Mouse (Mus musculus) myocyte (in vitro differentiated cells): ENCODE measurements around the gene Islr. TPM values are rescaled to one million over a fixed set of nuclear protein-coding genes. Genes with fewer than 3 reads are reported as not detected.

ENCODE experiments used
- H3K27me3 ChIP-seq: one replicate; pipeline ENCODE4 v1.6.1; 2011; ENCODE audit not compliant: control insufficient read depth, insufficient read depth, insufficient read length
- H3K36me3 ChIP-seq: one replicate; pipeline ENCODE4 v1.6.1; 2011; ENCODE audit not compliant: control insufficient read depth, insufficient read depth
- H3K4me2 ChIP-seq: one replicate; pipeline ENCODE4 v1.6.1; 2011; ENCODE audit warnings: low read depth, control low read depth
- H3K4me3 ChIP-seq: one replicate; pipeline ENCODE4 v1.5.1; 2011; ENCODE audit warnings: mild to moderate bottlenecking, control low read depth, moderate library complexity
- H3K79me2 ChIP-seq: one replicate; pipeline ENCODE4 v1.6.1; 2011; ENCODE audit not compliant: control insufficient read depth, insufficient read depth
- H3ac ChIP-seq: one replicate; pipeline ENCODE4 v1.6.1; 2011; ENCODE audit not compliant: control insufficient read depth, insufficient read length
- CEBPB ChIP-seq: IDR thresholded peaks from 2 replicates; pipeline ENCODE4 v1.6.1; 2011; ENCODE audit warnings: mild to moderate bottlenecking, moderate library complexity; ENCODE audit not compliant: poor library complexity, insufficient read depth, severe bottlenecking
- E2F4 ChIP-seq: IDR thresholded peaks from one replicate; pipeline ENCODE4 v1.6.1; 2011; ENCODE audit warnings: mild to moderate bottlenecking, control low read depth, moderate library complexity; ENCODE audit not compliant: insufficient read depth
- MAX ChIP-seq: IDR thresholded peaks from one replicate; pipeline ENCODE4 v1.6.1; 2011; ENCODE audit warnings: low read depth, mild to moderate bottlenecking, control low read depth
- MYOD1 ChIP-seq, 3 experiments: IDR thresholded peaks; one replicate each; pipeline ENCODE4 v1.6.1; 2011; ENCODE audit warnings: control low read depth in 2 of 3, low read depth in 2 of 3, mild to moderate bottlenecking in 2 of 3, moderate library complexity in 1 of 3; ENCODE audit not compliant: insufficient read length in 2 of 3, control insufficient read depth in 1 of 3
- MYOG ChIP-seq, 3 experiments: IDR thresholded peaks; one replicate each; pipeline ENCODE4 v1.6.1; 2011; ENCODE audit warnings: control low read depth in 2 of 3, low read depth in 2 of 3, mild to moderate bottlenecking in 2 of 3; ENCODE audit not compliant: insufficient read length in 2 of 3, control insufficient read depth in 1 of 3, insufficient read depth in 1 of 3
- POLR2A ChIP-seq: IDR thresholded peaks from one replicate; pipeline ENCODE4 v1.6.1; 2011; ENCODE audit warnings: low read depth, mild to moderate bottlenecking, control low read depth, moderate library complexity; ENCODE audit not compliant: insufficient read length
- POLR2AphosphoS2 ChIP-seq: IDR thresholded peaks from one replicate; pipeline ENCODE4 v1.6.1; 2011; ENCODE audit warnings: low read depth, control low read depth; ENCODE audit not compliant: insufficient read length
- REST ChIP-seq: IDR thresholded peaks from one replicate; pipeline ENCODE4 v1.6.1; 2011; ENCODE audit warnings: mild to moderate bottlenecking, control low read depth, moderate library complexity; ENCODE audit not compliant: insufficient read depth, insufficient read length
- SRF ChIP-seq: IDR thresholded peaks from one replicate; pipeline ENCODE4 v1.6.1; 2011; ENCODE audit warnings: low read depth; ENCODE audit not compliant: control insufficient read depth, insufficient read length
- TCF12 ChIP-seq: IDR thresholded peaks from one replicate; pipeline ENCODE4 v1.6.1; 2011; ENCODE audit warnings: mild to moderate bottlenecking, control low read depth; ENCODE audit not compliant: poor library complexity, insufficient read depth, severe bottlenecking
- TCF3 ChIP-seq: IDR thresholded peaks from one replicate; pipeline ENCODE4 v1.6.1; 2011; ENCODE audit warnings: low read depth, control low read depth; ENCODE audit not compliant: insufficient read length
- USF1 ChIP-seq: IDR thresholded peaks from one replicate; pipeline ENCODE4 v1.6.1; 2011; ENCODE audit warnings: low read depth, mild to moderate bottlenecking, control low read depth, moderate library complexity
- polyA plus RNA-seq: library from polyadenylated mRNA; unstranded; fragments of >200 nt; fragmentation: generic; extraction: Trizol; gene quantifications from one replicate; pipeline ENCODE4 v1.2.1, GENCODE M21; 2012; ENCODE audit warnings: missing spikeins

Islr gene
- polyA plus RNA-seq, 1 experiment: 30.3 TPM

DNA sequence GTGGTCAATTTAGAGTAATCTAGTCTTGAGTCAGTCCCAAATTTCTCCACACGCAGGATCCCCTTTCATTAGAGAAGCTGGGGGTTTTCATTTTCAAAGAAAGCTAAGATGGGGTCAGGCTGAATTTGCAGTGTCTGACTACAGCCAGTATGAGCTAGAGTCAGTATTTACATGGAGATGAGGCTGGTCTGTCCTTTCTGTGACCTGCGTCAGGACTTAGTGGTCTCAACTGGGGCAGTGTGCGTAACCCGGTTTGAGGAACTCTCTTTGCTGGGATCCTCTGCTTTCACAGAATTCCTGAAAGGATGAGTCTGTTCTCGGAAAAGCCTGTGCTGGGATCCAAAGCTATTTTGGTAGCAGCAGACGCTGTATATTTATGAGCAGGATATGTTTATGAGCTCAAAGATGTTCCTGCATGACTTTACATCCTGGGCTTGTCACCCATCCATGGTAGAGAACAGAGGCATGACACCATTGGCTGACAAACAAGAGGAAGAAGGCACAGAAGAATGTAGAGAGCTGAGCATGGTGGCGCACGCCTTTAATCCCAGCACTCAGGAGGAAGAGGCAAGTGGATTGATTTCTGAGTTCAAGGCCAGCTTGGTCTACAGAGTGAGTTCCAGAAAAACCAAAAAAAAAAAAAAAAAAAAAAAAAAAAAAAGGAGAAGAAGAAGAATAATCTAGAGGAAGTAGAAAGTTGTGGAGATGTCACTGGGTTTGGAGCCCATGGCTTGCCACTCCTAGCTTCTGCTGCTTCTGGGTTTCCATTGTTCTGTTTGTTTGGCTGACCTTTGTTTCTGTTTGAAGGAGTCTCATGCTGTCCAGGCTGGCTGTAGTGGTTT lies 5.6 kb upstream of the Islr start:
- Histone ChIP-seq H3K36me3 (no peaks in the 10 kb centered on the region), H3K27me3 (no peaks in the 10 kb centered on the region)

DNA sequence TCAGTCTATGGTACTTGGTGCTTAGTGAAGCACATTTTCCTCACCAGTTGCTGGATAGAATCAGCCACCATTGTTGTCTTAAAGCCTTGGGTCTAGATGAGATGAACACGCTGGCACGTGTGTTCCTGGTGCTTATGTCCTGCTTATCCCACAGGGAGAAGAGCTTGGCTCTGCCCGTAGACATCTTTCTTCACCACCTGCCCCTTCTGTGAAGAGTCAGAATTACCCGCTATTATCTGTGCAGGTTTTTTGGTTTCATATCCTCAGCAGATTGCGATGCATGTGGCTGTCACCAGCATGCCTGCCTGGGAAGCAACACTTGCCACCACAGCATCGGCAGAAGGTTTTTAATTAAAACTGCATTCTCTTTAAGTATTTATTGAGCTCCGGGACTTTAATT lies 1.9 kb upstream of the Islr start:
- no peak overlapping the region for H3K4me3 ChIP-seq

More for the DNA sequence above, 5.6 kb upstream of the Islr start:
- Histone ChIP-seq H3K79me2 (no peaks in the 10 kb centered on the region), H3K4me2 (no peak overlapping the region), H3ac (no peak overlapping the region), H3K4me3 (no peak overlapping the region)
- TF ChIP-seq MYOG (IDR thresholded peaks at IDR 0.05; ENCODE audit: control insufficient read depth in 1 of 3, insufficient read depth in 1 of 3, insufficient read length in 2 of 3, low read depth in 2 of 3): no peak
- no peak for TF ChIP-seq TCF3
- no peak for TF ChIP-seq E2F4
- TF ChIP-seq TCF12: no peak
- no peak for TF ChIP-seq SRF
- TF ChIP-seq USF1: no peak
- no peak for TF ChIP-seq POLR2AphosphoS2
- no peak for TF ChIP-seq POLR2A
- TF ChIP-seq MYOD1 (IDR thresholded peaks at IDR 0.05; ENCODE audit: control insufficient read depth in 1 of 3, insufficient read length in 2 of 3, low read depth in 2 of 3): no peak
- no peak for TF ChIP-seq MAX

DNA sequence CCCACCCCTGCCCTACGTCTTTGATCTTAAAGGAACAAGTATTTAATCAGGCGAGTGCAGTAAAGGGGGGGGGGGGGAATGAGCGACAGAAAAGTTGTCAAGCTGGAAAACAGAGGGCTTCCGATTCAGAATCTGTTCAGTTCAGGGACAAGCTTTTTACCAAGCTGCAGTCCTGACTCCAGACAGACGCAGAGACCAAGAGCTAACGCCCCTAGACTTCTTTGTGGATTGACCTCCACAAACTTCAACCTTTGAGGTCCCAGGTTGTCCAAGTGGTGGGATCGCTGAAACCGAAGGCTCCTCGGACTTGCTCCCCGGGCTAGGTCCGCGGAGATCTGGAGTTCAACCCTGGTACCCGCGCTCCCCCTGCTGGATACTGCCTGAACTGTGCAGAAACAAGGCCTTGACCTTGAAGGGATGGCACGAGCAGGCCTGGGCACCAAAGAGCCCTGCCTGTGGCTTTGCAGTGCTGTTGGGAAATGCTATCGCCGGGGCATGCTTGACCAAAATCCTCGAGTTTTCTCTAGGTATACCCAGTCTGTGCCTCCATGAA lies 418 bp upstream of the Islr start:
- Histone ChIP-seq H3K4me3 (peak overlapping the region; percentile 13), H3K79me2 (no peaks in the 10 kb centered on the region), H3ac (no peak overlapping the region), H3K27me3 (no peaks in the 10 kb centered on the region), H3K4me2 (peak overlapping the region; percentile 72), H3K36me3 (no peaks in the 10 kb centered on the region)
- TF ChIP-seq POLR2A (no peak), MYOG (IDR thresholded peaks at IDR 0.05; ENCODE audit: control insufficient read depth in 1 of 3, insufficient read depth in 1 of 3, insufficient read length in 2 of 3, low read depth in 2 of 3) (no peak), USF1 (no peak), MYOD1 (IDR thresholded peaks at IDR 0.05; ENCODE audit: control insufficient read depth in 1 of 3, insufficient read length in 2 of 3, low read depth in 2 of 3) (no peak), SRF (no peak), TCF3 (no peak), MAX (no peak), POLR2AphosphoS2 (no peak), CEBPB (no peak), REST (no peak), TCF12 (no peak), E2F4 (no peak)

More for the DNA sequence above, 1.9 kb upstream of the Islr start:
- no peak overlapping the region for H3ac ChIP-seq
- TF ChIP-seq TCF12 (no peak), MYOD1 (IDR thresholded peaks at IDR 0.05; ENCODE audit: control insufficient read depth in 1 of 3, insufficient read length in 2 of 3, low read depth in 2 of 3) (no peak), MYOG (IDR thresholded peaks at IDR 0.05; ENCODE audit: control insufficient read depth in 1 of 3, insufficient read depth in 1 of 3, insufficient read length in 2 of 3, low read depth in 2 of 3) (no peak), POLR2AphosphoS2 (no peak), MAX (no peak), SRF (no peak), POLR2A (no peak), CEBPB (no peak), USF1 (no peak), E2F4 (no peak), REST (no peak), TCF3 (no peak)
- no peaks in the 10 kb centered on the region for H3K27me3 ChIP-seq
- H3K4me2 ChIP-seq: no peak overlapping the region
- H3K36me3 ChIP-seq: no peaks in the 10 kb centered on the region
- H3K79me2 ChIP-seq: no peaks in the 10 kb centered on the region

DNA sequence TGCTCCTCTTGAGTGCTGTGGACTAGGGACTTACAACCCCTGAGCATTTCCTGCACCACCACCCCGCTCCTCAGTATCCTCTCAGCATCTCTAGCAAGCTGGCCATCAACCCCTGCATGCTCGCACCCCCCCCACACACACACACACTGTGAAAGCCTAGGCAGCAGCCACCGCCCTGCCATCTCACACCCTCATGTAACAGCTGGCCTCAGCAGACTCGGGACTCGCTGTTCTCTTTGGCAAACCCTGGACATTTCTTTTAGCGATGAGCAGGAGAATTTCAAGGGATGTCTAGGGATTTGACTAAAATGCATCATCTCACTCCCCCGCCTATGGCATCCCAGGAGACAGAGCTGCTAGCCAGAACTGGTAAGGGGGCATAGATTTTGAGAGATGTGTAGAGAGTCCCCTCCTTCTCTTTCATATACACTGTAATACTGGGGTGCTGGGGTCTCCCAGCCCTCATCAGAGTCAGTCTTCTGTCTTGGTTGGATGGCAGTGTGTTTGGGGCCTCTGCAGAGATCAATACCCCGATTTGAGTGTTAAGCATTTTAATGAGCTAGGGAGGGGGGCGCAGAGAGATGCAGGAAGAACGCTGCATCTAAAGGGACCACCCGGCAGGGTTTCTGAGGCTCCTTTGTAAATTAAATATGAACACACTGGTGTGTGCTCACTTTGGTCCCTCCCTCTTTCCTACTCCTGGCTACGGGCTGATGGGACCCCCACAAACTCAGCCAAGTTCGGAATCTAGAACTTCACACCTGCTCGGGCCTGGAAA lies 1.2 kb downstream of the Islr start:
- no peak overlapping the region for H3K4me3 ChIP-seq
- H3K4me2 ChIP-seq: no peak overlapping the region

More for the DNA sequence above, 1.2 kb downstream of the Islr start:
- Histone ChIP-seq H3K36me3 (no peaks in the 10 kb centered on the region), H3K79me2 (no peaks in the 10 kb centered on the region), H3ac (no peak overlapping the region), H3K27me3 (no peaks in the 10 kb centered on the region)
- peak in 2 of 3 experiments; percentile 55 to 68 for TF ChIP-seq MYOG (IDR thresholded peaks at IDR 0.05; ENCODE audit: control insufficient read depth in 1 of 3, insufficient read depth in 1 of 3, insufficient read length in 2 of 3, low read depth in 2 of 3)
- TF ChIP-seq MYOD1 (IDR thresholded peaks at IDR 0.05; ENCODE audit: control insufficient read depth in 1 of 3, insufficient read length in 2 of 3, low read depth in 2 of 3): peak in 2 of 3 experiments; percentile 28 to 53
- TF ChIP-seq SRF: no peak
